Mouse (Mus musculus) layer of hippocampus, adult 2 months (tissue): Measurements from ENCODE around the gene Tbc1d25. TPM values are rescaled to one million over a fixed set of nuclear protein-coding genes. Genes with fewer than 3 reads are reported as not detected.
A peak's percentile ranks its signal among the peaks of the same experiment; 100 is the strongest.

Source experiments
- DNase-seq, 2 experiments: peaks; one replicate each; pipeline ENCODE4 v3.0.0; 2022; ENCODE audit warnings: low spot score in 2 of 2
- H3K27ac ChIP-seq: fragments of 200-600 bp; 2 replicates; pipeline ENCODE4 v1.8.1; 2022
- H3K4me3 ChIP-seq: fragments of 200-600 bp; 2 replicates; pipeline ENCODE4 v1.8.1; 2022; ENCODE audit warnings: mild to moderate bottlenecking
- CTCF ChIP-seq: fragments of 200-600 bp; conservative IDR thresholded peaks from 2 replicates; pipeline ENCODE4 v1.8.1; 2022; ENCODE audit warnings: antibody characterized with exemption, mild to moderate bottlenecking, moderate library complexity
- total RNA-seq, 2 experiments: library from RNA; stranded (reverse); gene quantifications; 2 replicates each; pipeline ENCODE4 v1.2.3; 2021

Tbc1d25 gene
- total RNA-seq, 2 experiments from 2014 or later: 13.5 to 13.6 TPM

- H3K27ac ChIP-seq: no peak overlapping the region
- no peak for DNase-seq
- TF ChIP-seq CTCF: no peak
- no peak overlapping the region for H3K4me3 ChIP-seq
Measured at GRCm38 (mm10) chrX:8117264-8117663, 58.7 kb downstream of the Tbc1d25 start.

DNA sequence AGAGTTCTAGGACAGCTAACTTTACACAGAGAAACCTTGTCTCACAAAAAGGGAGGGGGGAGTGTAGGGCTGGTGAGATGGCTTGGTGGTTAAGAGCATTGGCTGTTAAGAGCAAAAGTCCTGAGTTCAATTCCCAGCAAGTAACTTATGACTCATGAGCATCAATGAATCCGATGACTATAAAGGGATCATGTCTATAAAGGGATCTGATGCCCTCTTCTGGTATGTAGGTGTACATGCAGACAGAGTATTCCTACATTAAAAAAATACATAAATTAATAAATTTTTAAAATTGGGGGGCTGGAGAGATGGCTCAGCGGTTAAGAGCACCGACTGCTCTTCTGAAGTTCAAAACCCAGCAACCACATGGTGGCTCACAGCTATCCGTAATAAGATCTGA, 60.7 kb downstream of the Tbc1d25 start:
- Histone ChIP-seq H3K4me3 (no peak overlapping the region), H3K27ac (no peak overlapping the region)
- no peak for DNase-seq
- peak; percentile 67 for TF ChIP-seq CTCF

- Histone ChIP-seq H3K4me3 (no peak overlapping the region), H3K27ac (no peak overlapping the region)
- no peak for TF ChIP-seq CTCF
- DNase-seq: no peak
Measured at GRCm38 (mm10) chrX:8105019-8105418, 71.0 kb downstream of the Tbc1d25 start.

Other genes starting within 250 kb of the Tbc1d25 start
- not detected for gene Eras, start 247.6 kb downstream of the Tbc1d25 start, total RNA-seq
- 10 to 100 TPM; 49.2 to 51.4 TPM for gene Hdac6, start 228.3 kb downstream of the Tbc1d25 start, total RNA-seq
- gene Gata1, start 198.1 kb downstream of the Tbc1d25 start, total RNA-seq: not detected
- gene Glod5, start 157.7 kb downstream of the Tbc1d25 start, total RNA-seq: under 1 TPM in 1 of 2 experiments, not detected in 1; 0.59 TPM
- 10 to 100 TPM; 20.2 to 20.3 TPM for gene Suv39h1, start 101.4 kb downstream of the Tbc1d25 start, total RNA-seq
- 1 to 10 TPM in 1 of 2 experiments, under 1 TPM in 1; 0.98 to 2.0 TPM for gene Was, start 85.7 kb downstream of the Tbc1d25 start, total RNA-seq
- gene Wdr13, start 43.3 kb downstream of the Tbc1d25 start, total RNA-seq: 100 to 1,000 TPM; 208 to 235 TPM
- 100 to 1,000 TPM; 111 to 133 TPM for gene Rbm3, start 30.3 kb downstream of the Tbc1d25 start, total RNA-seq
- gene Ebp, start 17.3 kb upstream of the Tbc1d25 start, total RNA-seq: 10 to 100 TPM; 28.5 to 32.5 TPM
- 100 to 1,000 TPM; 102 to 113 TPM for gene Porcn, start 30.3 kb upstream of the Tbc1d25 start, total RNA-seq
- 10 to 100 TPM; 24.2 to 27.0 TPM for gene Ftsj1, start 76.2 kb upstream of the Tbc1d25 start, total RNA-seq
- 1 to 10 TPM; 5.0 to 7.6 TPM for gene Slc38a5, start 95.0 kb upstream of the Tbc1d25 start, total RNA-seq
- gene Ssxb10, start 151.2 kb upstream of the Tbc1d25 start, total RNA-seq: not detected
- not detected for gene Ssxb9, start 190.8 kb upstream of the Tbc1d25 start, total RNA-seq
- gene Ssxb1, start 237.1 kb upstream of the Tbc1d25 start, total RNA-seq: not detected